Mouse (Mus musculus) right cerebral cortex, adult 18-20 months (tissue): ENCODE results near the gene Rfc4.

ENCODE experiments used
- DNase-seq: peaks from one replicate; pipeline ENCODE4 v3.0.0; 2022; ENCODE audit warnings: mixed read lengths

Rfc4 gene

DNA sequence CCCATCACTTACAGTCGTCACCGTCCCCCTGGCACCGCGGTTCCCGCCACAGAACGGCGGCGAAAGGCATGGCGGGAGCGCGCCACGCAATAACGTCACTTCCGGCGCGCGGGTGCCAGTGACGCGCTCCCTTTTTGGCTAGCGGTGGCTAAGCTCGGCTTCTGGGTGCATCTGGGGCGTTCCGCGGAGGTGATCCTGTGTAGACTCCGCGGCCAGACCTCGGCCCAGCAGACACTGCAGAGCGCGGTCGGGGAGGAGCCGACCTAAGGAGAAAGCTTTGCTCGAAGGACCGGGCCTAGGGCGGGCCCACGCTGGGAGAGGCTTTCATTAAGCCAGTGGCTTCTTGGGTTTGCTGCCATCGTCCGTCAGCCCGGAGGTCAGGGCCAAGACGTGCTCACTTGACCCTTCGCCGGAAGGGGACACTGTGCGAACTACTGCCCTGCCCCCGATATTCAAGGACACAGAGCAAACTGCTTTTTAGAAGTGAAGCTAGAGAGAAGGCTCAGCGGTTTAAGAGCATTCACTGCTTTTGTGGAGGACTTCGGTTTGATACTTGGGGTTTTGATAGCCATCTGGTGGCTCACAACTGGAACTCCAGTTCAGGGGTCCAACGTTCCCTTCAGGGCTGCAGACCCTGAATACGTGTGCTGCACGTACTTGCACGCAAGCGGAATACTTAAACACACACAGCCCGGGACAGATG lies at the start of gene Rfc4:
Gene Rfc4 (minus strand): TSS at position 65 of the 703 bp plus-strand sequence.
- peak; percentile 95 for DNase-seq

DNA sequence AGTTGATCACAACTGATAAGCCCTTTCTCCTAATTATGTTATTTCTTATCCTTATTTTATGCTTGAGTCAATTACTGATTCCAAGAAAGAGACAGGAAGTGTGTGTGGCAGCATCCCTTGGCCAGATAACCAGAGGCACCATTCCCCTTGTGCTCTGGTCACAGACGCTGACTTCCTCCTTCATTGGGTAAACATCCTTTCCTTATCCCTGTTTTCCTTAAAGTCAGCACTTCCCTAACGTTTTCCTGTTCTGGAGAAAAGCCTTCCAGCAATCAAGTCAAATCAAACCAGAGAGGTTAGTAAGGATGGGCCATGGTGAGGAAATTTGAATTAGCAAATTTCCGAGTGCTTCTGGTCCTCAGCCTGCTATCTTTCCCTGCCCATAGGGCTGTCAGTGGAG lies 48.4 kb upstream of the Rfc4 start:
- no peak for DNase-seq

GRCm38 (mm10) chr16:23174855-23175254 lies 47.3 kb upstream of the Rfc4 start:
- DNase-seq: no peak

DNA sequence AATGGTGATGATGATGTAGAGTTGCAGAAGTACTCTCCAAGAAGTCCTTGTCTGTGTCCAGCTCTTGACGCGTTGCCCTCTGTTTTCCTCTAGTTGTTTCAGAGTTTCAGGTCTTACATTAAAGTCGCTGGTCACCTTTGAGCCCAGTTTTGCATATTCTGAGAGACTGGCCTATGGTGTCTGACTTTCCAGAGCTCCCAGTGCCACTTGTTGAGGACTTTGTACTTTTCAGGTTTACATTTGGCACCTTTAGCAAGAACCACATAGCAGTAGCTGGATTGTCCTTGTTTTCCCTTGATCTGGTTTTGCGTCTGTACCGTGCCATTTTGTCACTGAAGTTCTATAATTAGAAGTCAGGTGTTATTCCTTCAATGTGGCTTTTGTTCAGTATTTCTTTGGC lies 46.4 kb upstream of the Rfc4 start:
- DNase-seq: no peak

- no peak for DNase-seq
These were observed 43.3 kb upstream of the Rfc4 start for GRCm38 (mm10) chr16:23170813-23171212.

- DNase-seq: no peak
These were observed 39.5 kb upstream of the Rfc4 start for GRCm38 (mm10) chr16:23167079-23167478.

GRCm38 (mm10) chr16:23166646-23167045 lies 39.1 kb upstream of the Rfc4 start:
- DNase-seq: no peak

GRCm38 (mm10) chr16:23165441-23165840 lies 37.9 kb upstream of the Rfc4 start:
- no peak for DNase-seq

DNA sequence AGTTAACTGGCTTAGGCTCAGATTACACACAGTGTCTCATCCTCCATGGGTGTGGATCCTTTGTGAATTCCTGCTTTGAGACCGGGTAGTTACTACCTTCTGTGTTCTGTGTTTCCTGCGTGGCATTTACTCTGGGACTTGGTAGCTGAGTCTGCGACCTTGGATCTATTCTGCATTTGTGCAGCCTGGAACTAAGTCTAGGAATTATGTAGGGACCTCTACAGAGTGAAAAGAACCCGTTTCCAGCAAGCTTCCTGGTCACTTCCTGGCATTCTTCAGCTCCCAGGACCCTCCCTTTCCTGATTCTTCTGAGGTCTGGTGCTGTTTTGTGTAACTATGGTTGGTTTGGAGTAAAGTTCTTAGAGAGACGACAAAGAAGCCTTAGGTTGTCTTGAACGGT lies 36.9 kb upstream of the Rfc4 start:
- no peak for DNase-seq

- no peak for DNase-seq
These were observed 34.6 kb upstream of the Rfc4 start for GRCm38 (mm10) chr16:23162116-23162515.

- no peak for DNase-seq
These were observed 32.2 kb upstream of the Rfc4 start for GRCm38 (mm10) chr16:23159749-23160148.

GRCm38 (mm10) chr16:23158957-23159356 lies 31.4 kb upstream of the Rfc4 start:
- DNase-seq: no peak

- no peak for DNase-seq
These were observed 30.8 kb upstream of the Rfc4 start for GRCm38 (mm10) chr16:23158292-23158691.

- no peak for DNase-seq
These were observed 29.5 kb upstream of the Rfc4 start for GRCm38 (mm10) chr16:23157013-23157412.

GRCm38 (mm10) chr16:23154261-23154660 lies 26.7 kb upstream of the Rfc4 start:
- DNase-seq: no peak

GRCm38 (mm10) chr16:23151423-23151822 lies 23.9 kb upstream of the Rfc4 start:
- peak; percentile 32 for DNase-seq

- no peak for DNase-seq
These were observed 21.9 kb upstream of the Rfc4 start for GRCm38 (mm10) chr16:23149396-23149795.

DNA sequence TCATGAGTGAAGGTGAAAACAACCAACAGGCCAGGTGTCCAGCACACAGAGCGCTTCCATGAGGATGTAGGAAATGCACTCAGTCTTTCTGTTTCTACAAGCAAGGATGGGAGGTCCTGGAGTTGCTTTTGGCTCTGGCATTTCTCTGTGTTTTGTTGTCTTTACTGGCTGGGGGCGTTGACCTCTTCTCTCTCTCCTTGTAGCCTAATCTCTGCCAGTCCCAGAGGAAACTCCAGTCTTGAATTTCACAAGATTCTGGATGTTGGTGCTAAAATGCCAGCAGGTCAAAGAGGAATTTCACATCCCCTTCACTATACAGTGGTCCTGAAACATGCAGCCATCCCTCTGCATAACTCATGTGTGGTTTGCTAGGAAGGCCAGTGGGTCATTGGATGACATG lies 21.4 kb upstream of the Rfc4 start:
- DNase-seq: no peak

DNA sequence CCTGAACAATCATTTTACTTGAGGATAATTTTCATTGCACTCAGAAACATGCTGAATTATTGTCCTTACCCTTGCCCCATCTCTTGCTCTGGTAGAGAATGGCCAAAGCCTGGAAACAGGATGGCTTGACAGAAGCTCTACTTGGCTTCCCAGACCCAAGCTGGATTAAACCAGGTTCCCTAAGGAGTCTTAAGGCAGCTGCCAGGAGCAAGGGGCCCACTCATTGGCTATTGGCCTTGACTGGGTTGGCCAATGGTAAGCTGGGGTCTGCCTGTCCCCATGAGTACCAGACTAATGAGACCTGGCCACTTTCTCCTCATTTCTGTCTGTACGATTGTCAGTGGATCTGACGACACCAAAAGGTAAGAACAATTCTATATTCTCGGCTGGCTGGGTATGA lies 18.7 kb upstream of the Rfc4 start, which contains the start of gene Adipoq:
Gene Adipoq (plus strand): TSS at position 257 of the 400 bp plus-strand sequence.
- no peak for DNase-seq

DNA sequence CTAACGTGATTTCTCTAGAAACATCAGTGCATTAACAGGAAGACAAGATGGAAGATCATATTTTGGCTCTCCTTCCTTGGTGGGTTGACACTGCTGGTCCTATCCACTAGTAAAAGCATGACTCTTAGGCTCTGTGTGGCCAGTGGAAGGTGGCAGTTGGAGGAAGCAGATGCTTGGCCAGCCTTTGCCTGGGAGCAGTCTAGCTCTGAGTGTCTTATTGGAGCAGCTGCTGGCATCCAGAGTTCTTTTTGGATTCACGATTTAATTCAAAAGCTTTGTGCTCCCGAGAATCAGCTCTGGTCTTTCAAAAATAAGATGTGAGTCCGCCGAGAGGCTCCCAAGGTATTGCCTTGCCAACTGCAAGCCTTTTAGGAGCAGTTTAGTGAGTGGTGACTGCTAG lies 17.7 kb upstream of the Rfc4 start:
- DNase-seq: no peak

GRCm38 (mm10) chr16:23144326-23144725 lies 16.8 kb upstream of the Rfc4 start:
- DNase-seq: no peak

DNA sequence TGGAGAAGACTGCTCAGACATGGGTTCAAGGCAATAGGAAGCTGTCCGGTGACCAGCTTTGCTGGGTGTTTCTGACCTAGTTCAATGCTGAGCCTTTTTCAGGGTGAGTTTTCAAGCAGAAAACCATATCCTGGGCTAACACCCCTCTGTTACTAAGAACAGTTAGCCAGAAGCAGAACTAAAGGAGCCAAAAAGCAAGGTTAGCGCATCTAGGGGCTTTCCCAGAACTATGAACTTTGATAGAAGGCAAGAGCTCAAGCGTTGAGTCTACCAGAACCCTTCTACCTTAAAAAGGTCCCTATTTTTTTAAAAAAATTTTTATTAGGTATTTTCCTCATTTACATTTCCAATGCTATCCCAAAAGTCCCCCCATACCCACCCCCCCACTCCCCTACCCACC lies 13.4 kb upstream of the Rfc4 start:
- no peak for DNase-seq

- DNase-seq: no peak
These were observed 9.0 kb upstream of the Rfc4 start for GRCm38 (mm10) chr16:23136406-23136970.

- DNase-seq: no peak
These were observed 8.0 kb upstream of the Rfc4 start for GRCm38 (mm10) chr16:23135421-23136149.
